Mouse (Mus musculus) retina, postnatal 1 day (tissue): ENCODE measurements around the gene Ppip5k2.

Experiments
- DNase-seq: peaks from one replicate; pipeline ENCODE4 v3.0.0-alpha.2; 2012

Ppip5k2 gene

GRCm38 (mm10) chr1:97753216-97753615 lies 17.0 kb downstream of the Ppip5k2 start:
- no peak for DNase-seq

GRCm38 (mm10) chr1:97748163-97748562 lies 22.0 kb downstream of the Ppip5k2 start:
- DNase-seq = no peak

- DNase-seq = no peak
Observed at GRCm38 (mm10) chr1:97746261-97746660, 23.9 kb downstream of the Ppip5k2 start.

GRCm38 (mm10) chr1:97745712-97746111 lies 24.5 kb downstream of the Ppip5k2 start:
- no peak for DNase-seq

GRCm38 (mm10) chr1:97743063-97743462 lies 27.1 kb downstream of the Ppip5k2 start:
- DNase-seq = no peak

GRCm38 (mm10) chr1:97729339-97729738 lies 40.9 kb downstream of the Ppip5k2 start:
- no peak for DNase-seq

- DNase-seq = peak; percentile 6
Observed at GRCm38 (mm10) chr1:97726730-97727129, 43.5 kb downstream of the Ppip5k2 start.

- DNase-seq = peak; percentile 5
Observed at GRCm38 (mm10) chr1:97718440-97718839, 51.8 kb downstream of the Ppip5k2 start.

- DNase-seq = peak; percentile 4
Observed at GRCm38 (mm10) chr1:97714334-97714868, 55.8 kb downstream of the Ppip5k2 start.

GRCm38 (mm10) chr1:97710520-97710919 lies 59.7 kb downstream of the Ppip5k2 start:
- no peak for DNase-seq

- DNase-seq = no peak
Observed at GRCm38 (mm10) chr1:97705389-97705788, 64.8 kb downstream of the Ppip5k2 start.

- no peak for DNase-seq
Observed at GRCm38 (mm10) chr1:97704646-97705045, 65.6 kb downstream of the Ppip5k2 start.

- DNase-seq = peak; percentile 19
Observed at GRCm38 (mm10) chr1:97698956-97699570, 71.1 kb downstream of the Ppip5k2 start.

- no peak for DNase-seq
Observed at GRCm38 (mm10) chr1:97697273-97697672, 72.9 kb downstream of the Ppip5k2 start.

GRCm38 (mm10) chr1:97693825-97694224 lies 76.4 kb downstream of the Ppip5k2 start:
- no peak for DNase-seq

GRCm38 (mm10) chr1:97688756-97689155 lies 81.5 kb downstream of the Ppip5k2 start:
- peak; percentile 38 for DNase-seq

GRCm38 (mm10) chr1:97676526-97677177 lies 93.6 kb downstream of the Ppip5k2 start:
- no peak for DNase-seq

GRCm38 (mm10) chr1:97676115-97676514 lies 94.1 kb downstream of the Ppip5k2 start:
- no peak for DNase-seq

- no peak for DNase-seq
Observed at GRCm38 (mm10) chr1:97672849-97673248, 97.4 kb downstream of the Ppip5k2 start.

- no peak for DNase-seq
Observed at GRCm38 (mm10) chr1:97667288-97667687, 102.9 kb downstream of the Ppip5k2 start.

- peak; percentile 36 for DNase-seq
Observed at GRCm38 (mm10) chr1:97662324-97662723, 107.9 kb downstream of the Ppip5k2 start.

GRCm38 (mm10) chr1:97661406-97662241 lies 108.6 kb downstream of the Ppip5k2 start, which contains the start of gene D1Ertd622e:
D1Ertd622e (minus strand) TSS chr1:97662074.
- DNase-seq = peak; percentile 92

GRCm38 (mm10) chr1:97660687-97661405 lies 109.4 kb downstream of the Ppip5k2 start:
- peak; percentile 85 for DNase-seq
